Mouse (Mus musculus) 3T3-L1 (cell line): ENCODE measurements at regions not wholly inside any gene's neighbourhood (a gene's known extent, or its start where the extent isn't known, plus 50 kb on each side); places are given as distances from the start of the nearest gene placed in this dataset.

Source experiments
- DNase-seq: peaks from one replicate; pipeline ENCODE4 v3.0.0-alpha.2; 2015; ENCODE audit warnings: low read depth, low spot score

GRCm38 (mm10) chr8:74639276-74639675 is 233.7 kb upstream of the Isx start:
- DNase-seq = no peak

GRCm38 (mm10) chr8:74640636-74641035 is 232.3 kb upstream of the Isx start:
- DNase-seq = no peak

GRCm38 (mm10) chr8:74659950-74660349 is 213.0 kb upstream of the Isx start:
- DNase-seq = no peak

- DNase-seq = no peak
Measured at GRCm38 (mm10) chr8:74688342-74688741, 184.6 kb upstream of the Isx start.

- DNase-seq = no peak
Measured at GRCm38 (mm10) chr8:74696001-74696400, 177.0 kb upstream of the Isx start.

- DNase-seq = no peak
Measured at GRCm38 (mm10) chr8:74697317-74697716, 175.7 kb upstream of the Isx start.

GRCm38 (mm10) chr8:74712617-74713016 is 160.4 kb upstream of the Isx start:
- no peak for DNase-seq

- no peak for DNase-seq
Measured at GRCm38 (mm10) chr8:74716030-74716429, 156.9 kb upstream of the Isx start.

GRCm38 (mm10) chr8:74764728-74765127 is 108.2 kb upstream of the Isx start:
- no peak for DNase-seq

GRCm38 (mm10) chr8:74775549-74775948 is 97.4 kb upstream of the Isx start:
- no peak for DNase-seq

- DNase-seq = no peak
Measured at GRCm38 (mm10) chr8:74781087-74781486, 91.9 kb upstream of the Isx start.

- DNase-seq = no peak
Measured at GRCm38 (mm10) chr8:74808685-74809084, 64.3 kb upstream of the Isx start.

GRCm38 (mm10) chr8:74810054-74810453 is 62.9 kb upstream of the Isx start:
- no peak for DNase-seq

GRCm38 (mm10) chr8:74818434-74818833 is 54.5 kb upstream of the Isx start:
- peak; percentile 20 for DNase-seq

GRCm38 (mm10) chr8:74820716-74821115 is 52.3 kb upstream of the Isx start:
- no peak for DNase-seq

- DNase-seq = no peak
Measured at GRCm38 (mm10) chr8:74822288-74822687, 50.7 kb upstream of the Isx start.
